Comparison of ENCODE assay signal across 7 mouse cellular contexts in genomic region chr4:137357517-137358254, GRCm38 (mm10). TPM values are rescaled to one million over a fixed set of nuclear protein-coding genes. Genes with fewer than 3 reads are reported as not detected.
A peak's percentile ranks its signal among the peaks of the same experiment; 100 is the strongest.
DNase-seq lines count a peak whose midpoint lies in the region; ATAC-seq lines count a peak whose summit lies in the region.

TSS of gene Cdc42 (minus strand) at chr4:137357720.

- H3K27me3 ChIP-seq in intestine, embryonic 16.5 days (replicated peaks; ENCODE audit: control insufficient read depth, insufficient read depth, low read length): no peaks in the 10 kb centered on the region; the same call in 1 of the 2 replicates
- no peaks in the 10 kb centered on the region for H3K27me3 ChIP-seq in midbrain, embryonic 11.5 days (ENCODE audit: control insufficient read depth, insufficient read depth, low read length)

- H3K4me3 ChIP-seq in intestine, embryonic 16.5 days (ENCODE audit: low read length): peak within 1 kb of the TSS; percentile 95
- peak within 1 kb of the TSS; percentile 84 for H3K4me3 ChIP-seq in midbrain, embryonic 11.5 days (ENCODE audit: low read depth, low read length)

- 0% methylated on average over 39 of the region's 44 CpGs for WGBS in intestine, embryonic 16.5 days
- under 1% methylated on average over 30 of the region's 44 CpGs for WGBS in midbrain, embryonic 11.5 days

- intact Hi-C loops in left cerebral cortex, postnatal 36 days (cut with DNase I): no loop called here

- peak within 1 kb of the TSS; percentile 100 for H3K9ac ChIP-seq in intestine, embryonic 16.5 days (ENCODE audit: low read depth, low read length)
- H3K9ac ChIP-seq in midbrain, embryonic 11.5 days (ENCODE audit: low read length): peak within 1 kb of the TSS; percentile 98

- H3K27ac ChIP-seq in intestine, embryonic 16.5 days (ENCODE audit: low read length): peak within 1 kb of the TSS; percentile 96
- H3K27ac ChIP-seq in midbrain, embryonic 11.5 days (ENCODE audit: low read depth, low read length): peak within 1 kb of the TSS; percentile 93

- peaks cover 27% of the 10 kb centered on the region for H3K4me1 ChIP-seq in intestine, embryonic 16.5 days (ENCODE audit: control insufficient read depth, insufficient read depth, low read length)
- H3K4me1 ChIP-seq in midbrain, embryonic 11.5 days (ENCODE audit: control insufficient read depth, insufficient read depth, low read length): peaks cover 8% of the 10 kb centered on the region; the same call in 1 of the 2 replicates

- H3K4me2 ChIP-seq in intestine, embryonic 16.5 days (ENCODE audit: low read depth, low read length): peak within 1 kb of the TSS; percentile 72
- H3K4me2 ChIP-seq in midbrain, embryonic 11.5 days: peak within 1 kb of the TSS; percentile 50

- peak; percentile 96 for ATAC-seq in intestine, embryonic 16.5 days
- ATAC-seq in midbrain, embryonic 11.5 days (ENCODE audit: low FRiP score): peak; percentile 95

- no peaks in the 10 kb centered on the region for H3K9me3 ChIP-seq in intestine, embryonic 16.5 days (ENCODE audit: control insufficient read depth, low read length)
- H3K9me3 ChIP-seq in midbrain, embryonic 11.5 days (ENCODE audit: control insufficient read depth, low read length): no peaks in the 10 kb centered on the region

- peak; percentile 98 for DNase-seq in adrenal gland, adult 8-10 months
- DNase-seq in embryo, embryonic 9.5 days (ENCODE audit: extremely low spot score): peak; percentile 99
- peak; percentile 97 to 99 for DNase-seq in gastrocnemius, postnatal 4 days (ENCODE audit: low spot score in 2 of 2)
- DNase-seq in left cerebral cortex, postnatal 36 days (ENCODE audit: low spot score in 2 of 2): peak; percentile 97 to 98
- DNase-seq in midbrain, embryonic 11.5 days (ENCODE audit: low spot score, missing footprints): peak; percentile 100
- peak; percentile 97 for DNase-seq in skeletal muscle tissue, adult 2 months (ENCODE audit: low read depth, low spot score)

- no peaks in the 10 kb centered on the region for H3K36me3 ChIP-seq in intestine, embryonic 16.5 days (ENCODE audit: control insufficient read depth, insufficient read depth, low read length)
- H3K36me3 ChIP-seq in midbrain, embryonic 11.5 days (ENCODE audit: control insufficient read depth, insufficient read depth, low read length): no peaks in the 10 kb centered on the region

RNA-seq across cellular contexts. Expression of gene Cdc42, which starts in this region (rescaled TPM):
- total RNA-seq in adrenal gland, adult 8-10 months (2022): 100 to 1,000 TPM; 385 to 468 (median 412) TPM
- total RNA-seq in gastrocnemius, postnatal 4 days (2021): 100 to 1,000 TPM; 298 to 314 TPM
- polyA plus RNA-seq in intestine, embryonic 16.5 days (2015; fragmentation: Nextera tagmentation; extraction: Ambion mirVana): 671 and 691 TPM in 2 replicates
- 100 to 1,000 TPM; 311 to 333 TPM for total RNA-seq in left cerebral cortex, postnatal 36 days (2021)
- 710 and 751 TPM in 2 replicates for polyA plus RNA-seq in midbrain, embryonic 11.5 days (2014; fragmentation: Nextera tagmentation; extraction: Ambion mirVana)

Comparison
In these comparisons a context has a peak if more than half of its experiments do, and no peak if none do; other contexts are left out.
1. Peak in every context shown above with its lines: DNase-seq, ATAC-seq, H3K4me3 ChIP-seq and H3K27ac ChIP-seq.